Mouse (Mus musculus) erythroblast, embryonic 14.5 days (primary cell): ENCODE results near the gene Ppp1r14c.

ENCODE experiments used
- GATA1 ChIP-seq: IDR thresholded peaks from 2 replicates; pipeline ENCODE4 v1.6.1; 2012; ENCODE audit warnings: low read length, inconsistent platforms, mixed read lengths
- TAL1 ChIP-seq: IDR thresholded peaks from 3 replicates; pipeline ENCODE4 v1.6.1; 2012; ENCODE audit warnings: low read length, inconsistent platforms, mixed read lengths

GRCm38 (mm10) chr10:3392251-3392650 is 26.4 kb downstream of the Ppp1r14c start:
- TF ChIP-seq TAL1 (no peak), GATA1 (no peak)
